Mouse (Mus musculus) cortical plate, adult 2 months (tissue): ENCODE data around the gene Oaz1.

Source experiments
- CTCF ChIP-seq: fragments of 200-500 bp; IDR thresholded peaks from 2 replicates; pipeline ENCODE4 v1.5.1; 2011; ENCODE audit warnings: mild to moderate bottlenecking, control low read depth, low read length; ENCODE audit not compliant: insufficient read depth; ENCODE audit errors: extremely low read depth
- POLR2A ChIP-seq: fragments of 200-500 bp; IDR thresholded peaks from 2 replicates; pipeline ENCODE4 v1.6.1; 2011; ENCODE audit warnings: mild to moderate bottlenecking, low read length, control low read depth; ENCODE audit not compliant: insufficient read depth; ENCODE audit errors: extremely low read depth

GRCm38 (mm10) chr10:80793033-80793784, 33.2 kb upstream of the Oaz1 start:
- TF ChIP-seq POLR2A, result no peak
- TF ChIP-seq CTCF, result no peak
